Mouse (Mus musculus) lung, postnatal 0 days (tissue): ENCODE measurements at regions not wholly inside any gene's neighbourhood (a gene's known extent, or its start where the extent isn't known, plus 50 kb on each side); places are given as distances from the start of the nearest gene placed in this dataset.
A peak's percentile ranks its signal among the peaks of the same experiment; 100 is the strongest.

Experiments used
- ATAC-seq: fragments of 200-750 bp; cut with Nextera tagmentation; 2 replicates; pipeline ENCODE4 v1.8.0; 2017; ENCODE audit warnings: moderate library complexity
- DNase-seq: peaks from one replicate; pipeline ENCODE4 v3.0.0-alpha.2; 2016; ENCODE audit warnings: low spot score
- H3K27ac ChIP-seq: fragments of 300-500 bp; sonication (generic); 2 replicates; pipeline ENCODE4 v1.5.1; 2014; ENCODE audit warnings: antibody characterized with exemption, mild to moderate bottlenecking, low read length, mixed read lengths
- H3K27me3 ChIP-seq: fragments of 300-500 bp; sonication (generic); replicated peaks from 2 replicates; pipeline ENCODE4 v1.6.1; 2014; ENCODE audit warnings: low read length, mixed read lengths; ENCODE audit not compliant: insufficient read depth
- H3K36me3 ChIP-seq: fragments of 300-500 bp; sonication (generic); 2 replicates; pipeline ENCODE4 v1.6.1; 2014; ENCODE audit warnings: low read length, mixed read lengths; ENCODE audit not compliant: insufficient read depth
- H3K4me1 ChIP-seq: fragments of 300-500 bp; sonication (generic); 2 replicates; pipeline ENCODE4 v1.6.1; 2014; ENCODE audit warnings: antibody characterized with exemption, low read depth, low read length, mixed read lengths; ENCODE audit not compliant: insufficient read depth
- H3K4me2 ChIP-seq: fragments of 300-500 bp; sonication (generic); replicated peaks from 2 replicates; pipeline ENCODE4 v1.6.1; 2014; ENCODE audit warnings: low read depth, mild to moderate bottlenecking, low read length, moderate library complexity, mixed read lengths
- H3K4me3 ChIP-seq: fragments of 300-500 bp; sonication (generic); 2 replicates; pipeline ENCODE4 v1.5.1; 2014; ENCODE audit warnings: low read depth, low read length
- H3K9ac ChIP-seq: fragments of 300-500 bp; sonication (generic); replicated peaks from 2 replicates; pipeline ENCODE4 v1.6.1; 2014; ENCODE audit warnings: low read depth, mild to moderate bottlenecking
- H3K9me3 ChIP-seq: fragments of 300-500 bp; sonication (generic); 2 replicates; pipeline ENCODE4 v1.6.1; 2016; ENCODE audit warnings: low read length, mixed read lengths
- CTCF ChIP-seq: IDR thresholded peaks from 2 replicates; pipeline ENCODE4 v1.5.1; 2016; ENCODE audit warnings: antibody characterized with exemption, mild to moderate bottlenecking
- EP300 ChIP-seq: IDR thresholded peaks from 2 replicates; pipeline ENCODE4 v1.6.1; 2016; ENCODE audit warnings: antibody characterized with exemption, mild to moderate bottlenecking, control low read depth
- WGBS: fragments of 180-500 bp; shearing (Covaris S2); extraction: QIAGEN DNeasy Blood & Tissue Kit; methylation state at CpG from one replicate; pipeline ENCODE4 v1.1.7; 2014; 5-methylcytosine and 5-hydroxymethylcytosine counted together

GRCm38 (mm10) chr7:89054494-89054893 is 349.5 kb downstream of the Tmem135 start:
- no peak for TF ChIP-seq EP300
- DNase-seq, result no peak
- Histone ChIP-seq H3K4me2 (no peak overlapping the region), H3K27me3 (no peaks in the 10 kb centered on the region), H3K27ac (no peak overlapping the region), H3K9me3 (no peaks in the 10 kb centered on the region), H3K4me3 (no peak overlapping the region), H3K9ac (no peak overlapping the region), H3K36me3 (no peaks in the 10 kb centered on the region), H3K4me1 (no peaks in the 10 kb centered on the region)
- ATAC-seq, result no peak
- 62% methylated on average over 2 of the region's 2 CpGs for WGBS

GRCm38 (mm10) chr7:89051240-89051639 is 352.8 kb downstream of the Tmem135 start:
- DNase-seq, result no peak
- 43% methylated on average over 5 of the region's 5 CpGs for WGBS
- Histone ChIP-seq H3K4me3 (no peak overlapping the region), H3K36me3 (no peaks in the 10 kb centered on the region), H3K27me3 (no peaks in the 10 kb centered on the region), H3K4me1 (no peaks in the 10 kb centered on the region), H3K9ac (no peak overlapping the region), H3K4me2 (no peak overlapping the region), H3K9me3 (no peaks in the 10 kb centered on the region), H3K27ac (no peak overlapping the region)
- TF ChIP-seq CTCF (no peak), EP300 (no peak)
- no peak for ATAC-seq

- TF ChIP-seq CTCF, result no peak
- no peak for TF ChIP-seq EP300
- Histone ChIP-seq H3K36me3 (no peaks in the 10 kb centered on the region), H3K27ac (no peak overlapping the region), H3K9ac (no peak overlapping the region), H3K4me3 (no peak overlapping the region), H3K4me1 (no peaks in the 10 kb centered on the region), H3K27me3 (no peaks in the 10 kb centered on the region), H3K4me2 (no peak overlapping the region), H3K9me3 (no peaks in the 10 kb centered on the region)
- DNase-seq (no peak), ATAC-seq (no peak)
- 68% methylated on average over 3 of the region's 3 CpGs for WGBS
These were observed 357.4 kb downstream of the Tmem135 start for GRCm38 (mm10) chr7:89046405-89047217.

- H3K4me1 ChIP-seq, result no peaks in the 10 kb centered on the region
- WGBS, result 52% methylated on average over 1 of the region's 1 CpGs
- no peaks in the 10 kb centered on the region for H3K9me3 ChIP-seq
- H3K27ac ChIP-seq, result no peak overlapping the region
- no peak overlapping the region for H3K4me2 ChIP-seq
- ATAC-seq (no peak), DNase-seq (peak; percentile 9)
- H3K4me3 ChIP-seq, result no peak overlapping the region
- H3K36me3 ChIP-seq, result no peaks in the 10 kb centered on the region
- H3K9ac ChIP-seq, result no peak overlapping the region
- TF ChIP-seq EP300 (no peak), CTCF (peak; percentile 49)
- H3K27me3 ChIP-seq, result no peaks in the 10 kb centered on the region
These were observed 361.0 kb downstream of the Tmem135 start for GRCm38 (mm10) chr7:89042977-89043376.

- DNase-seq (no peak), ATAC-seq (no peak)
- no peaks in the 10 kb centered on the region for H3K36me3 ChIP-seq
- no peaks in the 10 kb centered on the region for H3K27me3 ChIP-seq
- no peaks in the 10 kb centered on the region for H3K4me1 ChIP-seq
- H3K27ac ChIP-seq, result no peak overlapping the region
- TF ChIP-seq CTCF (no peak), EP300 (no peak)
- H3K4me3 ChIP-seq, result no peak overlapping the region
- H3K4me2 ChIP-seq, result no peak overlapping the region
- H3K9ac ChIP-seq, result no peak overlapping the region
- no peaks in the 10 kb centered on the region for H3K9me3 ChIP-seq
- WGBS, result 68% methylated on average over 5 of the region's 5 CpGs
These were observed 362.7 kb downstream of the Tmem135 start for GRCm38 (mm10) chr7:89041287-89041686.

GRCm38 (mm10) chr7:89040139-89040538 is 363.9 kb downstream of the Tmem135 start:
- Histone ChIP-seq H3K27me3 (no peaks in the 10 kb centered on the region), H3K9me3 (no peaks in the 10 kb centered on the region), H3K9ac (no peak overlapping the region), H3K36me3 (no peaks in the 10 kb centered on the region), H3K4me1 (no peaks in the 10 kb centered on the region), H3K4me3 (no peak overlapping the region), H3K27ac (no peak overlapping the region), H3K4me2 (no peak overlapping the region)
- DNase-seq (no peak), ATAC-seq (no peak)
- WGBS, result 31% methylated on average over 6 of the region's 6 CpGs
- TF ChIP-seq CTCF, result no peak
- no peak for TF ChIP-seq EP300
